Mouse (Mus musculus) heart, postnatal 0 days (tissue): Measurements from ENCODE around the gene Cux1. TPM values are rescaled to one million over a fixed set of nuclear protein-coding genes. Genes with fewer than 3 reads are reported as not detected.

Experiments used
- ATAC-seq: fragments of 200-750 bp; cut with Nextera tagmentation; 2 replicates; pipeline ENCODE4 v1.8.0; 2017; ENCODE audit warnings: low read depth, moderate number of reproducible peaks, moderate library complexity; ENCODE audit not compliant: insufficient read depth
- DNase-seq: peaks from one replicate; pipeline ENCODE4 v3.0.0-alpha.2; 2016; ENCODE audit warnings: low spot score
- H3K27ac ChIP-seq: fragments of 300-500 bp; sonication (generic); 2 replicates; pipeline ENCODE4 v1.5.1; 2014; ENCODE audit warnings: low read depth, mild to moderate bottlenecking
- H3K27me3 ChIP-seq: fragments of 300-500 bp; sonication (generic); 2 replicates; pipeline ENCODE4 v1.6.1; 2014; ENCODE audit warnings: low read length, mixed read lengths; ENCODE audit not compliant: control insufficient read depth, insufficient read depth
- H3K36me3 ChIP-seq: fragments of 300-500 bp; sonication (generic); replicated peaks from 2 replicates; pipeline ENCODE4 v1.6.1; 2014; ENCODE audit warnings: low read length, mixed read lengths; ENCODE audit not compliant: control insufficient read depth, insufficient read depth
- H3K4me1 ChIP-seq: fragments of 300-500 bp; sonication (generic); 2 replicates; pipeline ENCODE4 v1.6.1; 2014; ENCODE audit warnings: antibody characterized with exemption; ENCODE audit not compliant: control insufficient read depth, insufficient read depth
- H3K4me2 ChIP-seq: fragments of 300-500 bp; sonication (generic); 2 replicates; pipeline ENCODE4 v1.6.1; 2014; ENCODE audit warnings: low read depth, mild to moderate bottlenecking, low read length, moderate library complexity
- H3K4me3 ChIP-seq: fragments of 300-500 bp; sonication (generic); 2 replicates; pipeline ENCODE4 v1.5.1; 2014; ENCODE audit warnings: low read depth, low read length
- H3K9ac ChIP-seq: fragments of 300-500 bp; sonication (generic); replicated peaks from 2 replicates; pipeline ENCODE4 v1.6.1; 2014; ENCODE audit warnings: low read depth, low read length, mixed read lengths
- H3K9me3 ChIP-seq: fragments of 300-500 bp; sonication (generic); replicated peaks from 2 replicates; pipeline ENCODE4 v1.6.1; 2016; ENCODE audit warnings: low read length; ENCODE audit not compliant: control insufficient read depth
- CTCF ChIP-seq: IDR thresholded peaks from 2 replicates; pipeline ENCODE4 v1.5.1; 2016; ENCODE audit warnings: antibody characterized with exemption, control low read depth, low read depth
- EP300 ChIP-seq: IDR thresholded peaks from 2 replicates; pipeline ENCODE4 v1.6.1; 2016; ENCODE audit warnings: antibody characterized with exemption, low read depth
- WGBS: fragments of 180-500 bp; shearing (Covaris S2); extraction: QIAGEN DNeasy Blood & Tissue Kit; methylation state at CpG from one replicate; pipeline ENCODE4 v1.1.7; 2014; 5-methylcytosine and 5-hydroxymethylcytosine counted together
- polyA plus RNA-seq: library from polyadenylated mRNA; unstranded; fragments of >200 nt; fragmentation: Nextera tagmentation; extraction: Ambion mirVana; gene quantifications from 2 replicates; pipeline ENCODE4 v1.2.1, GENCODE M21; 2015
- total RNA-seq: library from RNA; depleted of rRNA; stranded (reverse); fragments of >200 nt; gene quantifications from 2 replicates; pipeline ENCODE4 v1.2.3, GENCODE M21; 2014; ENCODE audit warnings: low replicate concordance

Cux1 gene
- total and polyA plus RNA-seq, 2 experiments from 2014 or later, result 50.7 to 89.5 TPM

DNA sequence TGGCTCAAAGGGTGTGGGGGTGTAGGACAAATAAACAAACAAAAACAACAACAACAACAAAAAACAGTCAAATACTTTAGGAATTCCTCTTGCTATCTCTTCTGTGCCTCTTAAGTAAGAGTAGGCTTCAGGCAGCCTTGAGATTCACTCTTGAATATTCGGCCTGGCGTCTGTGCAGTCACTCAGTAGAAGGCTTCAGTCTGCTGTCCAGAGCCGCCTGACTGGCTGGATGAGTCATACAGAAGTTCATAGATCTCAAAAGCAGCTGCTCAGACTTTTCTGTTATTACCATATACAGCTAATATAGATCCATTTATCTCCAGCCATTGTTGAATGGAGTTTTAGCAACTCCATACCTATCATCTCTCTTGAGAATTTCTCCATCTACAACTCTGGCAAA lies 145.4 kb downstream of the Cux1 start:
- Histone ChIP-seq H3K36me3 (no peaks in the 10 kb centered on the region; the same call in 1 of the 2 replicates), H3K9me3 (no peaks in the 10 kb centered on the region), H3K27ac (no peak overlapping the region), H3K9ac (no peak overlapping the region), H3K27me3 (no peaks in the 10 kb centered on the region), H3K4me3 (no peak overlapping the region), H3K4me2 (no peak overlapping the region), H3K4me1 (peaks cover 13% of the 10 kb centered on the region)
- DNase-seq (no peak), ATAC-seq (no peak)
- 39% methylated on average over 3 of the region's 3 CpGs for WGBS
- no peak for TF ChIP-seq EP300
- no peak for TF ChIP-seq CTCF

DNA sequence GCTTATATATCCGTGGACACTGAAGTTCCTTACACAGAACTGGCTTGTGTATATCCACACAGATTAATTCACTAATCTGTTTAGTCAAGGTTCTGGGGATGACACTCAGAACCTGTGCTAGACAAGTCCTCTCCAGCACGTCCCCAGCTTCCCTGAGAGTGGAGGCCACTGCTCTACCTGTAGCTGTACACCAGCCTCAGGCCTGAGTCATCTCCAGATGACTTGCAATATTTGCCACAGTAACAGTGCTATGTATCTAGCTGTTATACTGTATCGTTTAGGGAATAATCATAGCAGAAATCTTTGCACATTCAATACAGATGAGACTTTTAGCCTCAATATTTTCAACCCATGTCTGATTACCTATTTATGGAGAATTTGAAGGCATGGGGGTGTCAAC lies 146.0 kb downstream of the Cux1 start:
- Histone ChIP-seq H3K9me3 (no peaks in the 10 kb centered on the region), H3K36me3 (no peaks in the 10 kb centered on the region; the same call in 1 of the 2 replicates), H3K27ac (no peak overlapping the region), H3K27me3 (no peaks in the 10 kb centered on the region), H3K4me3 (no peak overlapping the region), H3K9ac (no peak overlapping the region), H3K4me1 (peaks cover 8% of the 10 kb centered on the region), H3K4me2 (no peak overlapping the region)
- DNase-seq (no peak), ATAC-seq (no peak)
- 84% methylated on average over 3 of the region's 3 CpGs for WGBS
- no peak for TF ChIP-seq EP300
- no peak for TF ChIP-seq CTCF

DNA sequence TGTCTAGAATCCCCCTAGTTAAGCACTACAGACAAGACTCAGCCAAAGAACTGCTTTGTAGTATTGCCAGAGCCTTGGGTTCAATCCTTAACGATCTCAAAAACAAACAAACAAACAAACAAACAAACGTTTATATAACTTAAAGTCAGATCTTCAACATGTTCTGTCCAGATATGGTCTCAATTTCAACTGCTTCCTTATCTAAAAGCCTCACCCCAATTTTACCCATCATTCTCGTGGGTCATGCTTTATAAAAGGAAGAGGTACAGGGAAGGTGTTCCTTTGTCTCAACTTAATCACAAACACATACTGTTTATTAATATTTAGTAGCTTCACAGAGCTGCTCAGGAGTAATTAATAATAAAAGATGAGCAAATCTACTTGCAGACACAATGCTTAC lies 146.9 kb downstream of the Cux1 start:
- Histone ChIP-seq H3K9me3 (no peaks in the 10 kb centered on the region), H3K4me2 (no peak overlapping the region), H3K4me3 (no peak overlapping the region), H3K9ac (no peak overlapping the region), H3K36me3 (no peaks in the 10 kb centered on the region; the same call in 1 of the 2 replicates), H3K27me3 (no peaks in the 10 kb centered on the region), H3K27ac (no peak overlapping the region), H3K4me1 (peaks cover 5% of the 10 kb centered on the region)
- WGBS, result 79% methylated on average over 3 of the region's 3 CpGs
- TF ChIP-seq EP300 (no peak), CTCF (no peak)
- ATAC-seq, result no peak
- DNase-seq, result no peak

DNA sequence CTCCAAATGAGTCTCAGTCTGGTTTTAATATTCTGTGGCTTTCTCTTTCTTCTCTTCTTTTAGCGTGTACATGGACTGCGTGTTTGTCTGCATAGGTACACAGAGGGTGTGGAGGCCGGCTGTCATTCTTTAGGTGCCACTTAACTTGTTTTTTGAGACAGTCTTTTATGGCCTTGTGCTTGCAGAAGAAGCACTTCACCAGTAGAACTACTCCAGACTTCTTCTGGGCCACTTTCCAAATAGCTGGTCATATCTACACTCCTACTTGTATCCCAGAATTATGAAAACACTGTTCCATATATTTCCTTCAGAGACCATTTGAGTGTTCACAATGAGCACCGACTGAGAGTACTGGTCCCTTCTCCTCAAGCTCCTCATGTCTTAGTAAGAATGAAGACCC lies 149.4 kb downstream of the Cux1 start:
- H3K4me3 ChIP-seq, result no peak overlapping the region
- H3K27me3 ChIP-seq, result no peaks in the 10 kb centered on the region
- DNase-seq (no peak), ATAC-seq (no peak)
- peaks cover 12% of the 10 kb centered on the region; the same call in 1 of the 2 replicates for H3K4me1 ChIP-seq
- no peak for TF ChIP-seq EP300
- TF ChIP-seq CTCF, result no peak
- 66% methylated on average over 4 of the region's 4 CpGs for WGBS
- no peak overlapping the region for H3K4me2 ChIP-seq
- H3K27ac ChIP-seq, result no peak overlapping the region
- no peak overlapping the region for H3K9ac ChIP-seq
- no peaks in the 10 kb centered on the region for H3K9me3 ChIP-seq
- H3K36me3 ChIP-seq, result no peaks in the 10 kb centered on the region

DNA sequence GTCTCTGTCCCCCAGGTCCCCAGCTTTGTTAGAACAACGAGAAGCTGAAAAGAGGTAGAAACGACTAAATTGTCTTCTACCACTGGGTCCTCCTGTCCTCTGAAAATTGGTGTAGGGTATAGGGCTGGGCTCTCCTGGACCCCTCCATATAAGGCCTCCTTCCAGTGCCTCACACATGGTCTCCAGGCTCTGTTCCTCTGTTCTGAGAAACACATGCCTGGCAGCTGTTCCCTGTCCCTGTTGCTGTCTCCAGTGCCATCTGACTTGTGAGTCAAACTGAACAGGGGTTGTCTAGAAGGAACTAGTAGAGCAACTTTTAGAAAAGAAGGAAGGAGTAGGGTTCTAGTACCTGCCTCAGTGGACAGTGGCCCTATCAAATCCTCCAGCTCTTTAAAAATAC lies 152.8 kb downstream of the Cux1 start:
- no peak overlapping the region for H3K27ac ChIP-seq
- 84% methylated on average over 2 of the region's 2 CpGs for WGBS

DNA sequence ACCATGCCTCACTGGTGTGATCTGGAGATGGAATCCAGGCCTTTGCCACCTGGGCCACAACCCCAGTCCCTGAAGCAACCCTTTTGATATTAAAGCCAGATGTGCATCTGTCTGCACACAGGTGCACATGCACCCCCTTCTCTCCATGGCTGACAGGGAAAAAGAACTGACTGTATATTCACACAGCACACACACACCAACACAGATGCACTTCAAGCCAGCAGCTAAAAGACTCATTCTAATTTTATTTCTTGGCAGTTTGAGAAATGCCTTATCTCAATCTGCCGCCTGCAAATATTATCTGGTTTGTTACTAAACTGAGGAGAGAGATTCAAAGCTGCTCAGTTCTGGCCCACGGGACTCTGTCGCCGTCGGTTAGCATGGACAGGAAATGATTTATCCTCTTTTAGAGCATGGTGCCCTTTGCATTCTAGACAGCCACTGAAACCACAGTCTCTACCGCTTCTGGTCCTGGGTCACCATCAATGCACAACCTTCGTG lies 156.6 kb downstream of the Cux1 start:
- peaks cover 38% of the 10 kb centered on the region for H3K4me1 ChIP-seq

More for the DNA sequence above, 152.8 kb downstream of the Cux1 start:
- ATAC-seq (no peak), DNase-seq (no peak)
- H3K9me3 ChIP-seq, result no peaks in the 10 kb centered on the region
- H3K4me2 ChIP-seq, result no peak overlapping the region
- H3K4me1 ChIP-seq, result peaks cover 34% of the 10 kb centered on the region
- no peaks in the 10 kb centered on the region for H3K36me3 ChIP-seq
- no peaks in the 10 kb centered on the region for H3K27me3 ChIP-seq
- no peak overlapping the region for H3K4me3 ChIP-seq
- H3K9ac ChIP-seq, result no peak overlapping the region
- no peak for TF ChIP-seq EP300
- TF ChIP-seq CTCF, result no peak

More for the DNA sequence above, 156.6 kb downstream of the Cux1 start:
- Histone ChIP-seq H3K4me3 (no peak overlapping the region), H3K36me3 (peaks cover 12% of the 10 kb centered on the region), H3K27me3 (no peaks in the 10 kb centered on the region), H3K9me3 (peaks cover 6% of the 10 kb centered on the region), H3K9ac (no peak overlapping the region), H3K4me2 (peak overlapping the region; percentile 10; the same call in 1 of the 2 replicates), H3K27ac (peak overlapping the region; percentile 39; the same call in 1 of the 2 replicates)
- ATAC-seq (no peak), DNase-seq (no peak)
- TF ChIP-seq EP300, result no peak
- TF ChIP-seq CTCF, result no peak
- WGBS, result 8% methylated on average over 7 of the region's 7 CpGs
